Mouse (Mus musculus) thymus, adult 2 months (tissue): ENCODE results near the gene Pik3c2a. TPM values are rescaled to one million over a fixed set of nuclear protein-coding genes. Genes with fewer than 3 reads are reported as not detected.

Source experiments
- DNase-seq: peaks from one replicate; pipeline ENCODE4 v3.0.0; 2021
- H3K27ac ChIP-seq: fragments of 200-500 bp; 2 replicates; pipeline ENCODE4 v1.5.1; 2012; ENCODE audit warnings: low read length, control low read depth; ENCODE audit not compliant: control insufficient read depth, insufficient read depth
- H3K27me3 ChIP-seq: fragments of 200-500 bp; 2 replicates; pipeline ENCODE4 v1.6.1; 2012; ENCODE audit warnings: mild to moderate bottlenecking, low read length, moderate library complexity, mixed read lengths; ENCODE audit not compliant: control insufficient read depth, insufficient read depth
- H3K36me3 ChIP-seq: fragments of 200-500 bp; 2 replicates; pipeline ENCODE4 v1.6.1; 2012; ENCODE audit warnings: mild to moderate bottlenecking, low read length, moderate library complexity; ENCODE audit not compliant: control insufficient read depth, insufficient read depth
- H3K4me1 ChIP-seq: fragments of 200-500 bp; replicated peaks from 2 replicates; pipeline ENCODE4 v1.6.1; 2012; ENCODE audit warnings: low read length; ENCODE audit not compliant: control insufficient read depth, insufficient read depth
- H3K4me3 ChIP-seq: fragments of 200-500 bp; 2 replicates; pipeline ENCODE4 v1.5.1; 2012; ENCODE audit warnings: mild to moderate bottlenecking, low read length, control low read depth, moderate library complexity; ENCODE audit not compliant: control insufficient read depth, insufficient read depth
- CTCF ChIP-seq: fragments of 200-500 bp; IDR thresholded peaks from 2 replicates; pipeline ENCODE4 v1.5.1; 2012; ENCODE audit warnings: mild to moderate bottlenecking, control low read depth, low read length, moderate library complexity, borderline replicate concordance; ENCODE audit not compliant: control insufficient read depth, poor library complexity, insufficient read depth; ENCODE audit errors: extremely low read depth
- POLR2A ChIP-seq: fragments of 200-500 bp; IDR thresholded peaks from 2 replicates; pipeline ENCODE4 v1.6.1; 2012; ENCODE audit warnings: mild to moderate bottlenecking, low read length, control low read depth, moderate library complexity; ENCODE audit not compliant: control insufficient read depth, poor library complexity, insufficient read depth; ENCODE audit errors: extremely low read depth
- WGBS: fragments of 180-500 bp; shearing (Covaris S2); methylation state at CpG from one replicate; pipeline ENCODE4 v1.1.7; 2018; 5-methylcytosine and 5-hydroxymethylcytosine counted together
- polyA plus RNA-seq: library from polyadenylated mRNA; depleted of rRNA; stranded (reverse); fragments of >200 nt; gene quantifications from 2 replicates; pipeline ENCODE4 v1.2.3, GENCODE M21; 2012; rRNA removed

Gene Pik3c2a
- polyA plus RNA-seq, 1 experiment: 5.0 TPM

DNA sequence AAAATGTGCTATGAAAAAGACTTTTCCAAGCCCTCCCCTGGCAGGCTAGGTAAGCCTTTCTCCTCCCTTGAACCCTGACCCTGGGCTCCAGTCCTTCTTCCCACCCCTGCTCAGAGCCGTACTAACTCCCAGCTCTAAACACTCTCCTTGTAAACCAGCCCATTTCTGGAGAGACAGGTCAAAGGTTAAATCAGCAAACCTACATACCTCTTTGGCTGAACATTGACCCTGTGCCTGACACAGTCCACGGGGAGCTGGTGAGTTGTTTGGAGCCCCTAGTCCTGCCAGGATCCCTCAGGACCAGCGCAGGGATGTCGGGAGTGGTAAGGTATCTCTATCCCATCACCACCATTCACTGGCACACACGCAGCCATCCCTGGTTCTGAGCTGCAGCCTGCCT is 150.9 kb downstream of the Pik3c2a start:
- no peak overlapping the region for H3K27ac ChIP-seq
- H3K27me3 ChIP-seq: no peaks in the 10 kb centered on the region
- H3K4me3 ChIP-seq: no peak overlapping the region
- no peak for DNase-seq
- whole genome bisulfite sequencing: 91% methylated on average over 5 of the region's 5 CpGs
- TF ChIP-seq CTCF (no peak), POLR2A (no peak)
- no peaks in the 10 kb centered on the region for H3K36me3 ChIP-seq
- H3K4me1 ChIP-seq: peaks cover 6% of the 10 kb centered on the region; the same call in 1 of the 2 replicates

GRCm38 (mm10) chr7:116290559-116290958 is 152.7 kb downstream of the Pik3c2a start:
- 94% methylated on average over 1 of the region's 1 CpGs for WGBS
- H3K4me3 ChIP-seq: no peak overlapping the region
- H3K27ac ChIP-seq: no peak overlapping the region
- H3K36me3 ChIP-seq: no peaks in the 10 kb centered on the region
- no peak for DNase-seq
- no peaks in the 10 kb centered on the region for H3K27me3 ChIP-seq
- peaks cover 6% of the 10 kb centered on the region; the same call in 1 of the 2 replicates for H3K4me1 ChIP-seq
- TF ChIP-seq POLR2A: no peak
- TF ChIP-seq CTCF: no peak

DNA sequence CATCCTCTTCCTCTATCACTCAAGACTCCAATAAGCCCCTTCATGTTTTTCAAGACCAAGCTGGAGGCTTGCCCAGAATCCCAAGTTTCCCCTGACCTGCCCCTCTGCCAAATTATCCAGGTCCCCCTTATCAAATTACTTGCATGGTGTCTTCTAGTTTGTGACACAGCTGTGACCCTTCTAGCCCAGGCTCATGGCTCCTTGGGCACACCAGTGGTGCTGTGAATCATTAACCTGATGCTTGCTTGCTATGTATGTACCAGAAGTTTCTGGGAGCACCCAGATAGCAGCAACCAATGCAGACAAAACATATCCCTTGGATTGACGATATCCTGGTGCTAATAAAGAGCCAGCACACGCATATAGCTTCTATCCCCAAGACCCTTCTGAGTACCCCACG is 154.3 kb downstream of the Pik3c2a start:
- TF ChIP-seq POLR2A (no peak), CTCF (no peak)
- Histone ChIP-seq H3K4me3 (no peak overlapping the region), H3K27ac (no peak overlapping the region), H3K36me3 (no peaks in the 10 kb centered on the region), H3K4me1 (no peaks in the 10 kb centered on the region), H3K27me3 (no peaks in the 10 kb centered on the region)
- WGBS: 93% methylated on average over 3 of the region's 3 CpGs
- DNase-seq: no peak

- H3K36me3 ChIP-seq: no peaks in the 10 kb centered on the region
- DNase-seq: no peak
- H3K27me3 ChIP-seq: no peaks in the 10 kb centered on the region
- 93% methylated on average over 5 of the region's 5 CpGs for WGBS
- no peaks in the 10 kb centered on the region for H3K4me1 ChIP-seq
- no peak overlapping the region for H3K4me3 ChIP-seq
- no peak overlapping the region for H3K27ac ChIP-seq
- no peak for TF ChIP-seq POLR2A
- no peak for TF ChIP-seq CTCF
Observed at GRCm38 (mm10) chr7:116287959-116288358, 155.3 kb downstream of the Pik3c2a start.

Other genes starting within 250 kb of the Pik3c2a start
- gene Plekha7, start 135.1 kb downstream of the Pik3c2a start, polyA plus RNA-seq: 24.4 and 26.9 TPM in 2 replicates
- 160 and 185 TPM in 2 replicates for gene Rps13, start 109.3 kb downstream of the Pik3c2a start, polyA plus RNA-seq
- 0.70 and 1.2 TPM in 2 replicates for gene Nucb2, start 60.9 kb upstream of the Pik3c2a start, polyA plus RNA-seq